Comparison of ENCODE assay signal across 8 mouse cellular contexts in genomic region chr19:55700569-55701282, GRCm38 (mm10). TPM values are rescaled to one million over a fixed set of nuclear protein-coding genes. Genes with fewer than 3 reads are reported as not detected.
A peak's percentile ranks its signal among the peaks of the same experiment; 100 is the strongest.
DNase-seq lines count a peak whose midpoint lies in the region; ATAC-seq and TF ChIP-seq lines count a peak whose summit lies in the region.

No protein-coding gene starts in this region.

- H3K27ac ChIP-seq in intestine, postnatal 0 days (ENCODE audit: low read depth, low read length): peak overlapping the region; percentile 68
- H3K27ac ChIP-seq in liver, embryonic 12.5 days: peak overlapping the region; percentile 64
- peak overlapping the region; percentile 99 for H3K27ac ChIP-seq in small intestine, adult 2 months (ENCODE audit: insufficient read depth, low read depth, low read length)
- H3K27ac ChIP-seq in forebrain, embryonic 15.5 days (replicated peaks): no peak overlapping the region

- H3K4me2 ChIP-seq in intestine, postnatal 0 days (replicated peaks; ENCODE audit: low read depth): peak overlapping the region; percentile 48
- H3K4me2 ChIP-seq in liver, embryonic 12.5 days: peak overlapping the region; percentile 31
- H3K4me2 ChIP-seq in forebrain, embryonic 15.5 days (replicated peaks): no peak overlapping the region

- no peak overlapping the region for H3K4me3 ChIP-seq in intestine, postnatal 0 days (ENCODE audit: low read depth, low read length)
- no peak overlapping the region for H3K4me3 ChIP-seq in liver, embryonic 12.5 days
- peak overlapping the region; percentile 32 for H3K4me3 ChIP-seq in small intestine, adult 2 months (ENCODE audit: low read depth, low read length)
- no peak overlapping the region for H3K4me3 ChIP-seq in forebrain, embryonic 15.5 days

- H3K4me1 ChIP-seq in intestine, postnatal 0 days (replicated peaks; ENCODE audit: control insufficient read depth, insufficient read depth, low read length): 0 out of 2 replicates have a peak, but pooled peaks cover 4% of the 10 kb centered on the region
- H3K4me1 ChIP-seq in liver, embryonic 12.5 days: peaks cover 18% of the 10 kb centered on the region; the same call in 1 of the 2 replicates
- peaks cover 49% of the 10 kb centered on the region for H3K4me1 ChIP-seq in small intestine, adult 2 months (ENCODE audit: control insufficient read depth, insufficient read depth, insufficient read length, low read length)
- H3K4me1 ChIP-seq in forebrain, embryonic 15.5 days: no peaks in the 10 kb centered on the region

- no peak for TF ChIP-seq CTCF in intestine, postnatal 0 days (IDR thresholded peaks at IDR 0.05; ENCODE audit: low read depth)
- TF ChIP-seq CTCF in small intestine, adult 2 months (IDR thresholded peaks at IDR 0.05; ENCODE audit: extremely low read depth, insufficient read length, insufficient replicate concordance, low read depth, low read length): no peak

- peak; percentile 77 for ATAC-seq in intestine, postnatal 0 days
- peak; percentile 53 for ATAC-seq in liver, embryonic 12.5 days
- ATAC-seq in forebrain, embryonic 15.5 days (replicated peaks): no peak

- peak; percentile 24 to 26 for DNase-seq in heart, adult 18-20 months
- DNase-seq in heart, adult 8-10 months (ENCODE audit: low spot score): no peak
- no peak for DNase-seq in T-cell, adult 2 months (ENCODE audit: low spot score)
- DNase-seq in cerebellum, postnatal 10 days: no peak

- H3K9me3 ChIP-seq in intestine, postnatal 0 days (ENCODE audit: control insufficient read depth): no peaks in the 10 kb centered on the region
- no peaks in the 10 kb centered on the region for H3K9me3 ChIP-seq in liver, embryonic 12.5 days (replicated peaks)
- H3K9me3 ChIP-seq in forebrain, embryonic 15.5 days: no peaks in the 10 kb centered on the region

- 15% methylated on average over 11 of the region's 11 CpGs for WGBS in intestine, postnatal 0 days
- 5% methylated on average over 11 of the region's 11 CpGs for WGBS in liver, embryonic 12.5 days (ENCODE audit: insufficient replicate concordance)
- WGBS in small intestine, adult 2 months: 5% methylated on average over 11 of the region's 11 CpGs
- 74% methylated on average over 11 of the region's 11 CpGs for WGBS in forebrain, embryonic 15.5 days

- H3K9ac ChIP-seq in intestine, postnatal 0 days (ENCODE audit: low read depth, low read length): no peak overlapping the region
- no peak overlapping the region for H3K9ac ChIP-seq in liver, embryonic 12.5 days
- H3K9ac ChIP-seq in forebrain, embryonic 15.5 days (replicated peaks): no peak overlapping the region

- H3K36me3 ChIP-seq in intestine, postnatal 0 days (ENCODE audit: control insufficient read depth, insufficient read depth): no peaks in the 10 kb centered on the region
- no peaks in the 10 kb centered on the region for H3K36me3 ChIP-seq in liver, embryonic 12.5 days
- H3K36me3 ChIP-seq in small intestine, adult 2 months (ENCODE audit: control insufficient read depth, insufficient read depth, low read length): no peaks in the 10 kb centered on the region
- H3K36me3 ChIP-seq in forebrain, embryonic 15.5 days: no peaks in the 10 kb centered on the region

- TF ChIP-seq POLR2A in small intestine, adult 2 months (IDR thresholded peaks at IDR 0.05; ENCODE audit: low read depth, low read length): no peak

- H3K27me3 ChIP-seq in intestine, postnatal 0 days (replicated peaks; ENCODE audit: control insufficient read depth, insufficient read depth, low read length): no peaks in the 10 kb centered on the region
- H3K27me3 ChIP-seq in liver, embryonic 12.5 days (replicated peaks): peaks cover 40% of the 10 kb centered on the region
- H3K27me3 ChIP-seq in small intestine, adult 2 months (ENCODE audit: control insufficient read depth, insufficient read depth, low read length): no peaks in the 10 kb centered on the region
- H3K27me3 ChIP-seq in forebrain, embryonic 15.5 days: no peaks in the 10 kb centered on the region

RNA-seq across cellular contexts. Expression of gene Tcf7l2, which starts 40.9 kb away (rescaled TPM):
- total RNA-seq in heart, adult 18-20 months (2021): 10 to 100 TPM; 11.9 to 13.2 TPM
- 10 to 100 TPM in 3 of 4 experiments, 1 to 10 TPM in 1; 10.0 to 14.7 (median 12.3) TPM for total RNA-seq in heart, adult 8-10 months (2022)
- polyA plus RNA-seq in intestine, postnatal 0 days (2015; fragmentation: Nextera tagmentation; extraction: Ambion mirVana): 32.4 and 37.4 TPM in 2 replicates
- 22.9 and 23.0 TPM in 2 replicates for polyA plus RNA-seq in liver, embryonic 12.5 days (2016; fragmentation: Nextera tagmentation; extraction: Ambion mirVana)
- 19.4 and 45.3 TPM in 2 replicates for polyA plus RNA-seq in small intestine, adult 2 months (2012; rRNA removed)
- 95.4 and 131 TPM in 2 replicates for polyA plus RNA-seq in forebrain, embryonic 15.5 days (2015; fragmentation: Nextera tagmentation; extraction: Ambion mirVana)

Comparison
In these comparisons a context has a peak if more than half of its experiments do, and no peak if none do; other contexts are left out.
1. DNase-seq: peak in heart, adult 18-20 months (2 of 2); none in heart, adult 8-10 months (single experiment), T-cell, adult 2 months (single experiment) and cerebellum, postnatal 10 days (0 of 2).